ENCODE assay signal across 17 mouse cellular contexts in genomic region chr5:43116821-43117220, GRCm38 (mm10).
DNase-seq lines count a peak whose midpoint lies in the region; ATAC-seq and TF ChIP-seq lines count a peak whose summit lies in the region.
"Had no signal": no experiment of that assay in that cellular context is flagged by ENCODE, and none has a peak within 500 bp of the region (broad histone marks: within the 10 kb centered on the region; RNA-seq: fewer than 3 reads in every experiment).

No protein-coding gene starts in this region.

- no peaks in the 10 kb centered on the region; the same call in 1 of the 2 replicates for H3K4me1 ChIP-seq in lung, postnatal 0 days (ENCODE audit: insufficient read depth, low read depth, low read length)
- H3K4me1 ChIP-seq in hindbrain, postnatal 0 days (ENCODE audit: insufficient read depth, low read length): no peaks in the 10 kb centered on the region
- H3K4me1 ChIP-seq: liver, embryonic 15.5 days had no signal

- no peak overlapping the region for H3K4me3 ChIP-seq in lung, postnatal 0 days (ENCODE audit: low read depth, low read length)
- no peak overlapping the region for H3K4me3 ChIP-seq in hindbrain, postnatal 0 days (ENCODE audit: low read length)
- H3K4me3 ChIP-seq: erythroblast, embryonic 14.5 days; heart, embryonic 15.5 days; liver, embryonic 15.5 days had no signal

- WGBS in lung, postnatal 0 days: 67% methylated on average over 7 of the region's 7 CpGs
- 60% methylated on average over 7 of the region's 7 CpGs for WGBS in hindbrain, postnatal 0 days

- no peaks in the 10 kb centered on the region for H3K36me3 ChIP-seq in lung, postnatal 0 days (ENCODE audit: insufficient read depth, low read length)
- H3K36me3 ChIP-seq in hindbrain, postnatal 0 days (ENCODE audit: insufficient read depth, low read length): no peaks in the 10 kb centered on the region
- H3K36me3 ChIP-seq: heart, embryonic 15.5 days; liver, embryonic 15.5 days had no signal

- H3K27ac ChIP-seq in lung, postnatal 0 days (ENCODE audit: low read length): no peak overlapping the region
- no peak overlapping the region for H3K27ac ChIP-seq in hindbrain, postnatal 0 days
- H3K27ac ChIP-seq: heart, embryonic 15.5 days; hindbrain, embryonic 14.5 days; liver, embryonic 15.5 days had no signal

- peak; percentile 46 for DNase-seq in lung, postnatal 0 days (ENCODE audit: low spot score)
- no peak for DNase-seq in lung, postnatal 36 days
- DNase-seq in Patski (ENCODE audit: low read depth, low spot score): no peak
- peak; percentile 59 for DNase-seq in brain, adult 2 months (ENCODE audit: low read depth, low spot score)
- DNase-seq in spleen, postnatal 10 days (ENCODE audit: low spot score in 2 of 2): no peak
- no peak for DNase-seq in hindbrain, postnatal 0 days (ENCODE audit: low spot score)
- DNase-seq: cerebellum, postnatal 14 days; kidney, adult 18-20 months; kidney, postnatal 36 days; left cerebral cortex, postnatal 4 days; thymus, postnatal 14 days had no signal

- H3K4me2 ChIP-seq in lung, postnatal 0 days (replicated peaks; ENCODE audit: low read depth, low read length): no peak overlapping the region
- no peak overlapping the region for H3K4me2 ChIP-seq in hindbrain, postnatal 0 days (ENCODE audit: low read depth, low read length)
- H3K4me2 ChIP-seq: heart, embryonic 15.5 days; hindbrain, embryonic 14.5 days; liver, embryonic 15.5 days had no signal

- in situ Hi-C loops in Patski (cut with MboI; ENCODE audit: low pct_unique_long_range_greater_than_20kb): loop anchor here (10.0 kb wide), 2 partner anchors 108 to 238 kb away; no protein-coding TSS in a partner anchor

- CTCF ChIA-PET in Patski (lab: Charles Lee): interaction anchor here (0.9 to 1.0 kb wide), 2 partner anchors 9 to 114 kb away, joined by 3 read pairs; no protein-coding TSS in a partner anchor

- TF ChIP-seq EP300 in lung, postnatal 0 days (IDR thresholded peaks at IDR 0.05): no peak

- no peak for ATAC-seq in lung, postnatal 0 days
- peak; percentile 76 for ATAC-seq in Patski
- peak; percentile 85 for ATAC-seq in megakaryocyte progenitor cell, adult 5-6 weeks (replicated peaks; ENCODE audit: poor library complexity)
- no peak for ATAC-seq in hindbrain, postnatal 0 days
- no peak for ATAC-seq in CD4-positive, CD25-positive, alpha-beta regulatory T cell, adult 4 months

- no peak overlapping the region for H3K9ac ChIP-seq in lung, postnatal 0 days (replicated peaks; ENCODE audit: low read depth)
- H3K9ac ChIP-seq in hindbrain, postnatal 0 days (replicated peaks; ENCODE audit: low read length): no peak overlapping the region
- H3K9ac ChIP-seq: heart, embryonic 15.5 days; hindbrain, embryonic 14.5 days; liver, embryonic 15.5 days had no signal

- POLR2A ChIA-PET in Patski (lab: Charles Lee): no interaction called here

- no peak for TF ChIP-seq CTCF in lung, postnatal 0 days (IDR thresholded peaks at IDR 0.05)
- TF ChIP-seq CTCF in Patski (IDR thresholded peaks at IDR 0.05): no peak
- TF ChIP-seq CTCF in hindbrain, postnatal 0 days (IDR thresholded peaks at IDR 0.05; ENCODE audit: low read depth): no peak

- no peaks in the 10 kb centered on the region for H3K9me3 ChIP-seq in lung, postnatal 0 days (ENCODE audit: low read length)
- H3K9me3 ChIP-seq in hindbrain, postnatal 0 days (ENCODE audit: low read length): no peaks in the 10 kb centered on the region
- H3K9me3 ChIP-seq: heart, embryonic 15.5 days; liver, embryonic 15.5 days had no signal

- H3K27me3 ChIP-seq in lung, postnatal 0 days (replicated peaks; ENCODE audit: insufficient read depth, low read length): no peaks in the 10 kb centered on the region
- no peaks in the 10 kb centered on the region for H3K27me3 ChIP-seq in Patski
- H3K27me3 ChIP-seq in hindbrain, postnatal 0 days (ENCODE audit: insufficient read depth, low read length): no peaks in the 10 kb centered on the region
- H3K27me3 ChIP-seq: heart, embryonic 15.5 days; liver, embryonic 15.5 days had no signal

Comparison
In these comparisons a context has a peak if more than half of its experiments do, and no peak if none do; other contexts are left out.
1. DNase-seq: peak in lung, postnatal 0 days (single experiment) and brain, adult 2 months (single experiment); none in lung, postnatal 36 days (single experiment), Patski (single experiment), spleen, postnatal 10 days (0 of 2) and hindbrain, postnatal 0 days (single experiment).
2. ATAC-seq: peak in Patski (single experiment) and megakaryocyte progenitor cell, adult 5-6 weeks (single experiment); none in lung, postnatal 0 days (single experiment), hindbrain, postnatal 0 days (single experiment) and CD4-positive, CD25-positive, alpha-beta regulatory T cell, adult 4 months (single experiment).